Mouse (Mus musculus) bone marrow macrophage, adult 2 months (primary cell): ENCODE measurements around the gene Tmem170b.

Experiments
- CTCF ChIP-seq: IDR thresholded peaks from 2 replicates; pipeline ENCODE4 v1.5.1; 2012; ENCODE audit warnings: low read depth, mild to moderate bottlenecking, low read length, moderate library complexity
- POLR2A ChIP-seq: IDR thresholded peaks from 2 replicates; pipeline ENCODE4 v1.6.1; 2012; ENCODE audit warnings: mild to moderate bottlenecking, low read depth, low read length, borderline replicate concordance

DNA sequence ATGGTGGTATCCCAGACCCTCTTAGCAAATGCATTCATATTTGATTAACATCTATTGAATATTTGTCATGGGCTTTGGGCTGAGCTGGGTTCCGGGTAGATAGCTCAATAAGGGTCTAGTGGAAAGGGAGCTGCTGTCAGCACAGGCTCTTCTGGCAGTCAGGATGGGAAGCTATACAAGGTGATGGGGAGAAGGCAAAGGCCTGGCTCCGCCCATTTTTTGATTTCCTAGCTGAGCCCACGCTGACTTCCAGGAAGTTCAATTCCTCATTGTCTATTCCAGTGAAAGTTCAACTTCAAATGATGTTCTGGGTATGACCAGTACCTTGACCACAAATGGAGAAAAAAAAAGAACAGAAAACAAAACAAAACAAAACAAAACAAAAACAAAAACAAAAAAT is 69.8 kb downstream of the Tmem170b start:
- no peak for TF ChIP-seq CTCF
- no peak for TF ChIP-seq POLR2A
